Mouse (Mus musculus) testis, adult 2 months (tissue): ENCODE measurements around the gene Rhbdl3.

Experiments
- CTCF ChIP-seq: fragments of 200-500 bp; IDR thresholded peaks from 2 replicates; pipeline ENCODE4 v1.5.1; 2012; ENCODE audit warnings: low read depth, mild to moderate bottlenecking, inconsistent platforms, low read length, moderate library complexity; ENCODE audit not compliant: control insufficient read depth, insufficient read depth, insufficient replicate concordance
- POLR2A ChIP-seq: fragments of 200-500 bp; IDR thresholded peaks from 2 replicates; pipeline ENCODE4 v1.6.1; 2012; ENCODE audit warnings: low read depth, mild to moderate bottlenecking, inconsistent platforms, low read length, moderate library complexity; ENCODE audit not compliant: control insufficient read depth

DNA sequence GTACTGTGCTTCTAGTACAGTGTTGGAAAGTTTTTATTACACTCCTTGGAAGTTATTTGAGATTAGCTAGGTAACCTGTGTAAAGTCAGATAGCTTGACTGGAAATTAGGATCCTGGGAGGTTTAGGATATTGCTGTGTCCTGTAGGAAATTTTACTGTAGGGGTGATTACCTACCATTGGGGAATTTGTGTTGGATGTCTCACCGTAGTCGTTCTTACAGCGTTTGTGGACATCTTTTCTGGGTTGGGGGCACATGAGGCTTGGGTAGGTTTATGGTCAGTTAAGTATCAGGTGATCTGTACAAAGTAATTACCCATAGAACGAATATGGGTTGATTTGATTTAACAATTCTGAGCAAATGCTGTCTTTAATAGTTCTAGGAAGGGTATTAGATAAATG, 95.9 kb downstream of the Rhbdl3 start:
- TF ChIP-seq CTCF (no peak), POLR2A (no peak)
